Mouse (Mus musculus) activated CD4-positive, CD25-positive, alpha-beta regulatory T cell (primary cell): ENCODE data around the gene Zfp330. TPM values are rescaled to one million over a fixed set of nuclear protein-coding genes. Genes with fewer than 3 reads are reported as not detected.

Experiments used
- polyA plus RNA-seq, 2 experiments: library from polyadenylated mRNA; unstranded; fragments of 100-300 nt; shearing (Covaris generic); gene quantifications; one replicate each; pipeline ENCODE4 v1.2.1; 2017

Zfp330 gene
- 10 to 100 TPM; 71.6 to 74.5 TPM for polyA plus RNA-seq

DNA sequence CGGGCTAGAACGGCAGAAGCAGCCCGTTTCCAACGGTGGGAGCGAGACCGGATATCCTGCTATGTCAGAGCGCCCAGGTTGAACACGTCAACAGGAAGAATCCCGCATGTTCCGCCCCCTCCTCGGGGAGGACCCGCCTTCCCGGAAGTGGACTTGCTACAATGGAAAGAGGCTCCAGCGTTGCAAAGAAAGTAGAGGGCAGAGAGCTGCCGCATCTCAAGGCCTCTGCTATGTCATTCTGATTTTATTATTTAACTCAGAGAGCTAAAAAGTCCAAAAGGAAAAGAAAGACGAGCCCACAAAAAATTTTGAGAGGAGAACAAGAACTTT, at the start of gene Zfp330:
TSS of gene Zfp330 (minus strand) at position 68 of the 330 bp plus-strand sequence.

Other genes starting within 250 kb of the Zfp330 start
- under 1 TPM in 1 of 2 experiments, not detected in 1; 0.12 TPM for gene Rnf150, start 89.2 kb upstream of the Zfp330 start, polyA plus RNA-seq